ENCODE assay signal across 24 mouse cellular contexts in genomic region chr13:43992968-43993367, GRCm38 (mm10).
DNase-seq lines count a peak whose midpoint lies in the region; ATAC-seq and TF ChIP-seq lines count a peak whose summit lies in the region.
"Had no signal": no experiment of that assay in that cellular context is flagged by ENCODE, and none has a peak within 500 bp of the region (broad histone marks: within the 10 kb centered on the region; RNA-seq: fewer than 3 reads in every experiment).

No protein-coding gene starts in this region.

- peak; percentile 74 for DNase-seq in kidney, adult 2 months
- DNase-seq in kidney, postnatal 10 days: peak; percentile 13
- DNase-seq in lung, adult 18-20 months: peak; percentile 53 to 73
- DNase-seq in lung, postnatal 14 days: peak; percentile 44
- DNase-seq in left cerebral cortex, postnatal 14 days (ENCODE audit: low spot score in 2 of 2): no peak
- no peak for DNase-seq in Muller cell, postnatal 12 days (ENCODE audit: inconsistent ontology term)
- DNase-seq: adrenal gland, adult 8-10 months; cerebellum, adult 2 months; cerebellum, postnatal 25 days; embryo, embryonic 11 days; gastrocnemius, postnatal 36 days; heart, postnatal 36 days had no signal

- H3K4me3 ChIP-seq in kidney, adult 2 months (ENCODE audit: insufficient read depth, low read depth, low read length): no peak overlapping the region
- no peak overlapping the region for H3K4me3 ChIP-seq in kidney, embryonic 16.5 days (ENCODE audit: low read length)
- H3K4me3 ChIP-seq: embryonic facial prominence, embryonic 13.5 days; erythroblast, embryonic 14.5 days; forebrain, embryonic 12.5 days; heart, embryonic 15.5 days; hindbrain, embryonic 15.5 days; liver, embryonic 12.5 days; lung, embryonic 15.5 days had no signal

- no peak overlapping the region for H3K27ac ChIP-seq in kidney, adult 2 months (ENCODE audit: insufficient read depth, low read depth, low read length)
- H3K27ac ChIP-seq in kidney, embryonic 16.5 days (ENCODE audit: low read length): no peak overlapping the region
- H3K27ac ChIP-seq: embryonic facial prominence, embryonic 13.5 days; forebrain, embryonic 12.5 days; heart, embryonic 15.5 days; hindbrain, embryonic 15.5 days; liver, embryonic 12.5 days had no signal

- no peak overlapping the region for H3K4me2 ChIP-seq in kidney, embryonic 16.5 days (replicated peaks; ENCODE audit: low read depth, low read length)
- H3K4me2 ChIP-seq: embryonic facial prominence, embryonic 13.5 days; forebrain, embryonic 12.5 days; heart, embryonic 15.5 days; hindbrain, embryonic 15.5 days; liver, embryonic 12.5 days; lung, embryonic 15.5 days had no signal

- no peak for TF ChIP-seq POLR2A in kidney, adult 2 months (IDR thresholded peaks at IDR 0.05; ENCODE audit: low read depth, low read length)

- H3K4me1 ChIP-seq in kidney, adult 2 months (ENCODE audit: control insufficient read depth, insufficient read depth, low read length): peaks cover 10% of the 10 kb centered on the region; the same call in 1 of the 2 replicates
- peaks cover 13% of the 10 kb centered on the region for H3K4me1 ChIP-seq in kidney, embryonic 16.5 days (ENCODE audit: insufficient read depth, low read length)
- H3K4me1 ChIP-seq: liver, embryonic 12.5 days had no signal

- H3K9ac ChIP-seq in kidney, embryonic 16.5 days (replicated peaks; ENCODE audit: low read length): no peak overlapping the region
- H3K9ac ChIP-seq: embryonic facial prominence, embryonic 13.5 days; forebrain, embryonic 12.5 days; heart, embryonic 15.5 days; hindbrain, embryonic 15.5 days; liver, embryonic 12.5 days; lung, embryonic 15.5 days had no signal

- H3K27me3 ChIP-seq in kidney, adult 2 months (replicated peaks; ENCODE audit: control insufficient read depth, insufficient read depth, low read length): no peaks in the 10 kb centered on the region
- no peaks in the 10 kb centered on the region for H3K27me3 ChIP-seq in kidney, embryonic 16.5 days (ENCODE audit: insufficient read depth, low read length)
- H3K27me3 ChIP-seq: CH12.LX; embryonic facial prominence, embryonic 13.5 days; forebrain, embryonic 12.5 days; heart, embryonic 15.5 days; liver, embryonic 12.5 days; lung, embryonic 15.5 days had no signal

- no peak for TF ChIP-seq CTCF in kidney, adult 2 months (conservative IDR thresholded peaks at IDR 0.05; ENCODE audit: insufficient read depth, insufficient read length, low read depth, low read length)

- ATAC-seq in kidney, embryonic 16.5 days (ENCODE audit: low FRiP score, low TSS enrichment): no peak
- ATAC-seq in frontal cortex, adult (ENCODE audit: low TSS enrichment): no peak
- ATAC-seq: activated CD4-positive, CD25-positive, alpha-beta regulatory T cell, adult 4 months; liver, embryonic 12.5 days had no signal

- no peaks in the 10 kb centered on the region for H3K9me3 ChIP-seq in kidney, embryonic 16.5 days (ENCODE audit: low read length)
- H3K9me3 ChIP-seq: embryonic facial prominence, embryonic 13.5 days; forebrain, embryonic 12.5 days; G1E; heart, embryonic 15.5 days; hindbrain, embryonic 15.5 days; liver, embryonic 12.5 days; lung, embryonic 15.5 days had no signal

- intact Hi-C loops in left cerebral cortex, postnatal 14 days (cut with DNase I): no loop called here

- H3K36me3 ChIP-seq in kidney, adult 2 months (ENCODE audit: control insufficient read depth, insufficient read depth, low read length): no peaks in the 10 kb centered on the region
- H3K36me3 ChIP-seq in kidney, embryonic 16.5 days (ENCODE audit: insufficient read depth, low read length): no peaks in the 10 kb centered on the region
- H3K36me3 ChIP-seq: embryonic facial prominence, embryonic 13.5 days; forebrain, embryonic 12.5 days; G1E; heart, embryonic 15.5 days; hindbrain, embryonic 15.5 days; liver, embryonic 12.5 days; lung, embryonic 15.5 days had no signal

Comparison
In these comparisons a context has a peak if more than half of its experiments do, and no peak if none do; other contexts are left out.
1. DNase-seq: peak in kidney, adult 2 months (single experiment), kidney, postnatal 10 days (single experiment), lung, adult 18-20 months (2 of 2) and lung, postnatal 14 days (single experiment); none in left cerebral cortex, postnatal 14 days (0 of 2) and Muller cell, postnatal 12 days (single experiment).